Mouse (Mus musculus) retina, postnatal 7 days (tissue): ENCODE data around the gene Atp2b1.

Source experiments
- DNase-seq: peaks from one replicate; pipeline ENCODE4 v3.0.0-alpha.2; 2012; ENCODE audit warnings: low read depth, low spot score

The Atp2b1 gene

DNA sequence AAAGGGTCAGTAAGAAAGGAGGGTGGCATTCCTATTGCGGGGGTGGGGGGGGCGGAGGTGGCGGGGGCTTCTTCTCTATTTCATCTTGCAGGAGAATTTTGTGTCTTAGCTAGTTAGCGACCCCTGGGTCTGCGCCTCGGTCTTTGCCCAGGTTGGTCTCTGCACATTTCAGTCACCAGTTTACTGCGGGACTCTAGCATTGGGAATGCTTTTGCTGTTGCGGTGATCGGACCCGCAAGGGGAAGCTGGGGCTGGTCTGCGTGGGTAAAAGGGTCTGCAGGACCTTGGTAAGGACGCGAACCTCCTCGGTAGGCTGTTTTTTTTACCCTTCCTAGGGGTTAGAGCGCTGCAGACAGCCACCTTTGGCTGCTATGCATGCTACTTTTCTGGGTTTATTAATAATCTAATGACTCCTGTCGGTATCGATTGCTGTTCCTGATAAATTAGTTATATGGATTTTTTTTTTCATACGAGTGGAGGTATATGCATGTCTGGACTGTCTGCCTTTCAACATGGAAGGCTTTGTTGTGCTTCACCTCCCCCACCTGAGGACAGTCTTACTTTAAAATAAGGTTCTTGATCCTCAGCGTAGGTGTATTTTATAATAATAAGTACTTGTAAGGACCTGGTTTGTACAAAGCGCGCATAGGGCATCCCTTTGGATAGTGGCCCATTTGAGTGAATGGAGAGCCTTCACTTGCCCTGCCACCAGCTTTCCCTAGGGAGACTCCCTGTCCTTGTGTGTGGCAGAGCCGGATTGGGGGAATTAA lies 2.0 kb downstream of the Atp2b1 start:
- DNase-seq = no peak

DNA sequence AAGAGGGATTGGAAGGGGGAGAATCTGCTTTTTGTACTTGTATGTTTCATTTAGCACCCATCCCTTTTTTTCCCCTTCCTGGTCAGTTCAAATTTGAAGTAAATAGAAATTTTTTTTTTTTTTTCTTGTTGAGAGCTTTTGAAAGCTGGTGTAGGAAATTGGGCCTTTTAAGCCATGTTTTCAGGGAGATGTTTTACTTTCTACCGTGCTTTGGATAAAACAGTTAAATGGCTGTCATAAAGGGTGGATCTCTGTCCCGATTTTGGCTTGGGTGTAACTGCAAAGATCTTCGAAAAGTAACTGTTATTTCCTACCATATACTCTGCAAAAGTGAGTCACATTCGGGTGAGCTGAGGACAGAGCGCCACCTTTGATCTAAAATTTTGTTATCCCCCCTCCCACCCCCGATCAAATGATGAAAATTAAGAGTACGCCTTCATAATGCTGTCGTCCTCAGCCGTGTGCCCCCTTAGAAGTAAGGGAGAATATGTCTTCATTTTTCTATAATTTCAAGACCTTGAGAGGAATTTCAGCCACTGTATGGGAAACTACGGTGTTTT lies 2.7 kb downstream of the Atp2b1 start:
- no peak for DNase-seq

DNA sequence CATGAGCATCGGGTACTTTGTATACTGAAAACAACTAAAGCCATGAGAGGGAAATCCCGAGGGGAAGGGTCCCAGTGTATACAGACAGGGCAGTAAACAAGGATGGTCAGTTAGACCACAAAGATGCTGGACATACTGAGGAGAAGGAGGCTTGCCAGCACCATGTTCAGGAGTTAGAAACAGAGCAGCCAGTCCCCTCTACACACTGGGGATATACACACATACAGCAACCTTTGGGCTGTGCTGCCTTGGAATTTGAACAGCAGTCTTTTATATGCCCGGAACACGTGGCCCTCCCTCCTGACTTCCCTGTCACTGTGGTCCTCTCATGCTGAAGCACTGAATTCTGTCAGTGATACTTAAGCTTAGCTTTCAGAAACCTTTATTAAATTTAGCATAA lies 10.9 kb downstream of the Atp2b1 start:
- no peak for DNase-seq

DNA sequence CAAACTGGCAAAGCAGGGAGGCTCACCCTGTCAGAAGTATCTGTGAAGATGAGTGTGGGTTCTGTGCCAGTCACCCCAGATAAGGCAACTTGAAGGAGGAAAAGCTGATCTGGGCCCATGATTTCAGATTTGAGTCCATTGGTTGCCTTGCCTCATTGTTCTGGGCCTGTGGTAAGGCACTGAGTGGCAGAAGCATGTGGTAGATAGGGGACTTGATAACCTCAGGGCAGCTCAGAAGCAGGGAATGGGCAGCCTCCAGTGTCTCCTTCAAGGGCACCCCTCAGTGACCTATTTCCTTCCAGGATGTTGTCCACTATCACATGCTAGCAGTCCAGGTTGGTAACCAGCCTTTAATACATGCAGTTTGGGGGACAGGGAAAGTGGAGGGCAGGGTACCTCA lies 12.8 kb downstream of the Atp2b1 start:
- no peak for DNase-seq

- no peak for DNase-seq
These were observed 15.2 kb downstream of the Atp2b1 start for GRCm38 (mm10) chr10:98929444-98929843.

- DNase-seq = no peak
These were observed 15.9 kb downstream of the Atp2b1 start for GRCm38 (mm10) chr10:98930143-98930542.

DNA sequence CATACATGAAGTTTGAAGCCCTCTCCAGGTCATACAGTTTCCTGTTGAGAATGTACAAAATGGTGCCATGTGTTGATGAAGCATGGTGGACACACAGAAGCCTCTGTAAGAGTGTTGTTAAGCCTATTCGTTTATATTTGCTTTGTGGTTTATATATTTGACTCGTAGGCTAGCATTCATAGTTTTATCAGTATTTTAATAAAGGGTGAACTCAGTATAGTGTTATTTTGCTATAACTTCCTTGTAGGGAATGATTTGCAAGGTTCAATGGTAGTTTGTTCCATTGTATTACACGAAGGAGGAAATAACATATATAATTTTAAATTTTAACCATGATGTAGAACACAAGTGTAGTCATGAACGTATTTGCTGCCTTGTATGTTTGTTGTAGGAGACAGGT lies 25.9 kb downstream of the Atp2b1 start:
- no peak for DNase-seq

- no peak for DNase-seq
These were observed 26.6 kb downstream of the Atp2b1 start for GRCm38 (mm10) chr10:98940799-98941198.

GRCm38 (mm10) chr10:98941991-98942390 lies 27.8 kb downstream of the Atp2b1 start:
- DNase-seq = no peak

- DNase-seq = no peak
These were observed 28.8 kb downstream of the Atp2b1 start for GRCm38 (mm10) chr10:98942999-98943398.

DNA sequence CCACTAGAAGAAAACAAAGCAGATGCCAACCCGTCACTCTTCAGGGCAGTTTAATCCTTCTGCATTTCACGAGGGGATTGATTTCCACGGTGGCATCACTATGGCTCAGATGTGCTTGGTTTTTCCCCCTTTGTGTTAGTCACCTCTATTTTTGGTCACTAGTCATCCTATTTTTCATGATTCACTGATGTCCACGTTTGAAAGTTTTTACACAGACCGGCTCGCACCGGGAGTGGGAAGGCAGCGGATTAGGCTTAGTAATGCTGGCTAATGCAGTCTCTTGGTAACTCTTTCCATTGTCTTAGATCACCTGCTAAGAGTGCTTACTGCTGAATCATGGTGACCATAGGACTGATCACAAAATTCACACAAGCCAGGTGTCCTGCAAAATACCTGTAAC lies 29.7 kb downstream of the Atp2b1 start:
- DNase-seq = no peak

GRCm38 (mm10) chr10:98946031-98946791 lies 32.0 kb downstream of the Atp2b1 start:
- no peak for DNase-seq

DNA sequence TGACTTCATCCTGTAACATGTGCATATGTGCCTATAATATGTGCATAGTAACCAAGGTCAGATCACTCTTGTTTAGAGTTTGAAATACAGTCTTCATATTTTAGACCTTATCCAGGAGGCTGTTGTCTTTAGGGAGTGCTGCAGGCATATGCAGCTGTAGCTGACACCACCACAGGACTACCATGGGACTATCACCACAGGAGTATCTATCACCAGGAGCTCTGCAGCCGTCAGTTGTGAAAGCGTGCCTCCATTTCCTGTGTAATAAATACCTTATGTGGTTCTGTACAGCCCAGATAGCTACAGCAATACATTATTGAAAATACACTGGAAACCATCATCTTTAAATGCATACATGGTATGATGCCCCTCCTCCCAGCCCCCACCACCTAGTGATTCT lies 33.0 kb downstream of the Atp2b1 start:
- DNase-seq = no peak

DNA sequence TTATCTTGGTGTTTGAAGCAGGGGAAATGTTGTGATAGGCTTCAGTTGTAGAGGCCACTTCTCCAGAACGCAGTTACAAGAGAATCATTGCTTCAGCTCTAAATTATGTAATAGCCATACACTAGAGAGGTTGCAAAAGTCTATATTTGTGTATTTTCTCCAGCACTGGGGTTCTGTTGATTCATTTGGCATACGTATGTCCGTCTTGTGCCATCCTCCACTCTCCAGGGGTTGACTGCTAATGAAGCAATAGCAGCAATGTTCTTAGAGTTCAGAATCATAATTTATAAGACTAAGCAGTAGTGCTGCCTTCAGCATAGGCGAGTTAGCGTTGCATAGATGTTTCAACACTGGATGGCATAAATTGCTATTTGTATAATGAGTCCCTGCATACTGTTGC lies 33.9 kb downstream of the Atp2b1 start:
- DNase-seq = no peak

- no peak for DNase-seq
These were observed 35.5 kb downstream of the Atp2b1 start for GRCm38 (mm10) chr10:98949750-98950149.

DNA sequence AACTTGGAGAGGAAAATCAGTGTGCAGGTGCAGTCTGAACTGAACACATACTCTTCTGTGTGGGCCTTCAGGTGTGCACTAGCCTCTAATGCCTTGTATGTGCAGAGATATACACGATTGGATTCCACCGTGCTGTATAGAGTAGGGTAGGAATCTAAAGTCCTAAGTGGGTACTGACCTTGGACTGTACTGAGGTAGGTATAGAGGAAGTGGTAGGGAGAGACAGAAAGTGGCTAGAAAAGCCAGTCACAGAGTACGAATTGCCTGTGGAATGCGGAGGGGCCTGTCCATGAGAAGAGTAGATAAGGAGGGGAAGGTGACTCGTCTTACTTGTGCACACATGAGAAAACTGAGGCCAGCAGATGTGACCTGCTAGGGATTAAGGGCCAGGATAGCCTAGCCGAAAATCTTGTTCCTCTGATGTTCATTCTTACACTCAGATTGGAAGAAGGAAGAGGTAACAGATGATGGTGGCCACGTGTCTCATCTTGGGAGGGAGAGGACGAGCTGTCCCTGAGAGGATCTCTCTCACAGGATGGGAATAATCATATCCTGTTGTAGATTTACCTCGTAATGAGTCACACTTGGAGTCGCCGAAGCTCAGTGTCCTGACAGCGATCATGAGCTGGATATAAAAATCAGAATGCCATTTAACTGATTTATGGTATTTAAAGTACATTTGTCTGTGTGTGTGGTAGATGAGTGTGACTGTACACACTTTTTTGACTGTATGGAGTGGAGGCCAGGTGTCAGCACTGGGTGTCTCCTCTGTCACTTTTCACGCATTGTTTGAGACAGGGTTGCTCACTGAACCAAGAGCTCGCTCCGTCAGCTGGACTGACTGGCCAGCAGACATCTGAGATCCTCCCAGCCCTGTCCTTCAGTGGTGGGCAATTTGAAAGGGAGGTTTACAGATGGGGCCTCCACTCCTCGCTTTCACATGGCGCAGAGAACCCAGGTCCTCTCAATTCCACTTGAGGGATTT lies 37.4 kb downstream of the Atp2b1 start:
- DNase-seq = no peak

DNA sequence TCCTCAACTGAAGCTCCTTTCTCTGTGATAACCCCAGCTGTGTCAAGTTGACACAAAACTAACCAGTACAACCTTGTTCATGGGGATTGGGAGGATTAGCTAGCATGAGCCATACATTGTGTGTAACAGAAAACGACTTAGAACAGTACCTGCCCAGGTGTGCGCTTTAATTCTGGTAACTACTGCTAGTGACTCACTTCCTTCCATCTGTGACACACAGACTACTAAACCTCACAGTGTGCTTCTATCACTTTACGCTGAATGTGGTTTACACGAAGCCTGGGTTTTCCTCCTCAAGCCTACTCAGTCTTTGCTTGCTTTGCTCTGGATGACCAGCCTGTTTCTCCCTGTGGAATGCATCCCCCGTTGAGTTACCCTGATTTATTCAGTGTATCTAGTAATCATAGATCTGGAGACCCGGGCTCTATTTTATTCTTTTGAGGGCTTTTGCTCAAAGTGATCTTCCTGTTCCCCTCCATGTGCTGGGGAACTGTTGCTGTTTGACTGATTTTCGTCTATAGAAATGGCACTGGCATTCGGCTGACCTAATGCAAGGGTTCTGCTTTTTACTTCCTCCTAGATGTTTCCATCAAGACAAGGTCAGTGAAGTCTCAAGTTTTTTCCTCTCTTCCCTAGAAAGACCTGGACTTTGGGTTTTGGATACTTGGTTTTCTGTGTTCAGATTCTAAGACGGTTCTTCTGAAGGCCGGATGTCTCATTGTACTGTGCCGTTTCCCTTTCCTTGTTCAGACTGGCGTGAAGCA lies 40.2 kb downstream of the Atp2b1 start:
- no peak for DNase-seq

DNA sequence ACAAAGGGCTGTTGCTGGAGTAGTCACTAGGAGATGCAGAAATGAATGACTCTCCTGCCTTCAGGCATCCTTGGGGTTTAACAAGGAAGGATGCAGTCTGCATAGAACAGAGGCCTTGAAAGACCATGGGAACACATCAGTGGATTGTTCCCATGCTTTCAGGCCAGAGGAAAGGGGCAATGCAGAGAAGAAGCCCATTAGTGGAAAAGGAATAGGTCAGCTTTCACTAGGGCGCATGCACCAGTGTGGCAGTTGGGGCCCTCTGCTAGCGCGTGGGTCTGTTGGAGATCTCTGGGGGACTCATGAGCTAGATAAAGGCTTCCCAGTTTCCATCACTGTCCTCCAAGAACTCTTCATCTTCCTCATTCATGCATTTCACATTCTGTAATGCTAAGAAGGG lies 41.9 kb downstream of the Atp2b1 start:
- DNase-seq = no peak

- DNase-seq = no peak
These were observed 44.5 kb downstream of the Atp2b1 start for GRCm38 (mm10) chr10:98958752-98959151.

- DNase-seq = no peak
These were observed 45.2 kb downstream of the Atp2b1 start for GRCm38 (mm10) chr10:98959385-98959784.

DNA sequence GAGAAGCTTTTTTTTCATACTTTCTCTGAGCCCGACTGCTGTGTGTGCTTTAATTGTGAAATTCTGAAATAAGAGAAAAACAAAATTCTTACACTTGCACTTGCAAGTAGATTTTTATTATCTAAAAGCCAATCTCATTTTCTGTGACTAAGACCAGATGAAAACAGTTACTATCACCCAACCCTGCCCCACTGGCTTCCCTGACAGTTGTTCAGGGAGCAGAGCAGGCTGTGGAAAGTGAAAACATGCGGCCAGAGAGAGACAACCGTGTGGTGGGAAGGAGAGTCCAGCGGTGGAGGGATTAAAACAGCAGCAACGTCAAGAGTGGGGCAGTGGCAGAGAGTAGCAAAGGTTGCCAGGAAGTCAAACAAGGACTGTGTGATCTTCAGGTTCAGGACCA lies 46.7 kb downstream of the Atp2b1 start:
- DNase-seq = no peak
